19 mouse cellular contexts compared by ENCODE assay signal in genomic region chr15:77105273-77105672, GRCm38 (mm10). TPM values are rescaled to one million over a fixed set of nuclear protein-coding genes. Genes with fewer than 3 reads are reported as not detected.
DNase-seq lines count a peak whose midpoint lies in the region; ATAC-seq and TF ChIP-seq lines count a peak whose summit lies in the region.
"Had no signal": no experiment of that assay in that cellular context is flagged by ENCODE, and none has a peak within 500 bp of the region (broad histone marks: within the 10 kb centered on the region; RNA-seq: fewer than 3 reads in every experiment).

No protein-coding gene starts in this region.

- no peaks in the 10 kb centered on the region for H3K4me1 ChIP-seq in liver, embryonic 16.5 days (ENCODE audit: control insufficient read depth, low read depth, low read length)
- H3K4me1 ChIP-seq in liver, embryonic 12.5 days, result peaks cover 4% of the 10 kb centered on the region; the same call in 1 of the 2 replicates
- H3K4me1 ChIP-seq in intestine, embryonic 15.5 days (replicated peaks), result peaks cover 11% of the 10 kb centered on the region; the same call in 1 of the 2 replicates

- WGBS in liver, embryonic 16.5 days (ENCODE audit: insufficient replicate concordance), result 64% methylated on average over 10 of the region's 10 CpGs
- WGBS in liver, embryonic 12.5 days (ENCODE audit: insufficient replicate concordance), result 70% methylated on average over 10 of the region's 10 CpGs
- WGBS in intestine, embryonic 15.5 days, result 57% methylated on average over 10 of the region's 10 CpGs

- peak; percentile 48 for TF ChIP-seq POLR2A in myocyte (IDR thresholded peaks at IDR 0.05; ENCODE audit: insufficient read length, low read depth)

- H3K27me3 ChIP-seq in liver, embryonic 16.5 days (ENCODE audit: control insufficient read depth, insufficient read depth, low read depth, low read length), result no peaks in the 10 kb centered on the region
- H3K27me3 ChIP-seq in liver, embryonic 12.5 days (replicated peaks), result no peaks in the 10 kb centered on the region
- no peaks in the 10 kb centered on the region for H3K27me3 ChIP-seq in intestine, embryonic 15.5 days (replicated peaks)
- no peaks in the 10 kb centered on the region for H3K27me3 ChIP-seq in myocyte (ENCODE audit: control insufficient read depth, insufficient read depth, insufficient read length)
- H3K27me3 ChIP-seq: embryonic facial prominence, embryonic 12.5 days; forebrain, embryonic 13.5 days; heart, embryonic 12.5 days had no signal

- H3K79me2 ChIP-seq in myocyte (ENCODE audit: control insufficient read depth, insufficient read depth), result peaks cover 73% of the 10 kb centered on the region

- intact Hi-C loops in gastrocnemius, postnatal 36 days (cut with DNase I), result no loop called here

- no peak overlapping the region for H3K27ac ChIP-seq in liver, embryonic 16.5 days (ENCODE audit: low read length)
- H3K27ac ChIP-seq in liver, embryonic 12.5 days, result no peak overlapping the region
- H3K27ac ChIP-seq in intestine, embryonic 15.5 days, result 0 out of 2 replicates have a peak overlapping the region, but pooled peaks have one; percentile 83
- H3K27ac ChIP-seq: embryonic facial prominence, embryonic 12.5 days; forebrain, embryonic 13.5 days; hindbrain, embryonic 10.5 days; hindbrain, embryonic 14.5 days had no signal

- no peaks in the 10 kb centered on the region for H3K9me3 ChIP-seq in liver, embryonic 16.5 days (replicated peaks; ENCODE audit: control insufficient read depth, low read length)
- H3K9me3 ChIP-seq in liver, embryonic 12.5 days (replicated peaks), result no peaks in the 10 kb centered on the region
- no peaks in the 10 kb centered on the region for H3K9me3 ChIP-seq in intestine, embryonic 15.5 days
- H3K9me3 ChIP-seq: embryonic facial prominence, embryonic 12.5 days; forebrain, embryonic 13.5 days; G1E; heart, embryonic 12.5 days; hindbrain, embryonic 10.5 days had no signal

- H3ac ChIP-seq in myocyte (ENCODE audit: control insufficient read depth, insufficient read length), result no peak overlapping the region

- H3K4me2 ChIP-seq in liver, embryonic 16.5 days (ENCODE audit: low read depth, low read length), result no peak overlapping the region
- no peak overlapping the region for H3K4me2 ChIP-seq in liver, embryonic 12.5 days
- no peak overlapping the region for H3K4me2 ChIP-seq in intestine, embryonic 15.5 days (replicated peaks)
- H3K4me2 ChIP-seq in myocyte (ENCODE audit: low read depth), result no peak overlapping the region
- H3K4me2 ChIP-seq: embryonic facial prominence, embryonic 12.5 days; forebrain, embryonic 13.5 days; heart, embryonic 12.5 days; hindbrain, embryonic 14.5 days had no signal

- H3K9ac ChIP-seq in liver, embryonic 16.5 days (ENCODE audit: low read depth, low read length), result no peak overlapping the region
- H3K9ac ChIP-seq in liver, embryonic 12.5 days, result no peak overlapping the region
- no peak overlapping the region for H3K9ac ChIP-seq in intestine, embryonic 15.5 days
- H3K9ac ChIP-seq: embryonic facial prominence, embryonic 12.5 days; forebrain, embryonic 13.5 days; forebrain, postnatal 0 days; heart, embryonic 12.5 days; hindbrain, embryonic 14.5 days had no signal

- no peak for DNase-seq in gastrocnemius, postnatal 36 days
- DNase-seq: cerebellum, adult 8-10 months; cerebellum, postnatal 14 days; embryo, embryonic 11 days; forebrain, postnatal 0 days; gastrocnemius, postnatal 14 days had no signal

- ATAC-seq in liver, embryonic 16.5 days (ENCODE audit: low read depth), result 0 out of 2 replicates have a peak, but pooled peaks have one; percentile 43
- ATAC-seq in liver, embryonic 12.5 days, result no peak
- peak; percentile 58 for ATAC-seq in intestine, embryonic 15.5 days
- no peak for ATAC-seq in erythroid progenitor cell, adult 5-6 weeks (replicated peaks; ENCODE audit: low FRiP score, poor library complexity, severe bottlenecking)
- ATAC-seq: forebrain, embryonic 13.5 days; forebrain, postnatal 0 days had no signal

- no peak overlapping the region for H3K4me3 ChIP-seq in liver, embryonic 16.5 days (ENCODE audit: low read depth, low read length)
- no peak overlapping the region for H3K4me3 ChIP-seq in liver, embryonic 12.5 days
- no peak overlapping the region for H3K4me3 ChIP-seq in intestine, embryonic 15.5 days (replicated peaks)
- H3K4me3 ChIP-seq in myocyte, result no peak overlapping the region
- H3K4me3 ChIP-seq: embryonic facial prominence, embryonic 12.5 days; forebrain, embryonic 13.5 days; heart, embryonic 12.5 days; hindbrain, embryonic 10.5 days had no signal

- no peaks in the 10 kb centered on the region; the same call in 1 of the 2 replicates for H3K36me3 ChIP-seq in liver, embryonic 16.5 days (ENCODE audit: control insufficient read depth, insufficient read depth)
- H3K36me3 ChIP-seq in liver, embryonic 12.5 days, result peaks cover 9% of the 10 kb centered on the region
- 0 out of 2 replicates have a peak, but pooled peaks cover 6% of the 10 kb centered on the region for H3K36me3 ChIP-seq in intestine, embryonic 15.5 days
- peaks cover 95% of the 10 kb centered on the region for H3K36me3 ChIP-seq in myocyte (ENCODE audit: control insufficient read depth, insufficient read depth)
- H3K36me3 ChIP-seq: G1E had no signal

TF ChIP-seq in myocyte, 11 proteins besides CTCF, POLR2A, EP300 and RAD21:
- TF ChIP-seq POLR2AphosphoS2 (IDR thresholded peaks at IDR 0.05; ENCODE audit: insufficient read length, low read depth), result peak; percentile 74
- TF ChIP-seq TCF12 (IDR thresholded peaks at IDR 0.05; ENCODE audit: insufficient read depth, poor library complexity, severe bottlenecking), result no peak

RNA-seq across cellular contexts. Expression of gene Mb, which starts 54.8 kb away (rescaled TPM):
- 0.25 TPM in 1 of 2 replicates, not detected in the other for polyA plus RNA-seq in liver, embryonic 16.5 days (2015; fragmentation: Nextera tagmentation; extraction: Ambion mirVana)
- 0.17 TPM in 1 of 2 replicates, not detected in the other for polyA plus RNA-seq in liver, embryonic 12.5 days (2016; fragmentation: Nextera tagmentation; extraction: Ambion mirVana)
- polyA plus RNA-seq in intestine, embryonic 15.5 days (2015; fragmentation: Nextera tagmentation; extraction: Ambion mirVana), result 0.24 and 0.44 TPM in 2 replicates
- polyA plus RNA-seq in myocyte (2012; fragmentation: generic; extraction: Trizol), result 1,055 TPM
- not detected in 2 replicates for total RNA-seq in erythroid progenitor cell, adult 5-6 weeks (2015; ENCODE audit: low replicate concordance)
- total RNA-seq in erythroid progenitor cell, adult 5-6 weeks (2017; ENCODE audit: low replicate concordance), result not detected in 2 replicates
- total RNA-seq in gastrocnemius, postnatal 36 days (2021), result 1,000 to 10,000 TPM; 2,788 to 3,377 TPM
- total RNA-seq: common myeloid progenitor, adult 5-6 weeks; G1E; granulocyte monocyte progenitor cell, adult 5-6 weeks had no signal
- polyA plus RNA-seq: forebrain, embryonic 13.5 days; G1E had no signal

Comparison
In these comparisons a context has a peak if more than half of its experiments do, and no peak if none do; other contexts are left out.
1. ATAC-seq: peak in liver, embryonic 16.5 days (single experiment) and intestine, embryonic 15.5 days (single experiment); none in liver, embryonic 12.5 days (single experiment) and erythroid progenitor cell, adult 5-6 weeks (single experiment).
2. RNA of gene Mb, which starts 54.8 kb away (polyA plus RNA-seq): 1,055 TPM in myocyte (single experiment); 0.24 to 0.44 TPM in intestine, embryonic 15.5 days, 0.25 TPM in liver, embryonic 16.5 days and 0.17 TPM in liver, embryonic 12.5 days; every median in the first group is over 100 times any median in the second.